Mouse (Mus musculus) heart, embryonic 16.5 days (tissue): ENCODE results near the gene Kncn. TPM values are rescaled to one million over a fixed set of nuclear protein-coding genes. Genes with fewer than 3 reads are reported as not detected.

Experiments used
- ATAC-seq: fragments of 200-750 bp; cut with Nextera tagmentation; replicated peaks from 2 replicates; pipeline ENCODE4 v1.8.0; 2017; ENCODE audit warnings: moderate number of reproducible peaks; ENCODE audit not compliant: insufficient read depth, low FRiP score; ENCODE audit errors: extremely low read depth
- H3K27ac ChIP-seq: fragments of 300-500 bp; sonication (generic); 2 replicates; pipeline ENCODE4 v1.5.1; 2014; ENCODE audit warnings: mild to moderate bottlenecking, low read length, control low read depth, moderate library complexity
- H3K27me3 ChIP-seq: fragments of 300-500 bp; sonication (generic); 2 replicates; pipeline ENCODE4 v1.6.1; 2014; ENCODE audit warnings: low read length, mixed read lengths; ENCODE audit not compliant: control insufficient read depth, insufficient read depth
- H3K36me3 ChIP-seq: fragments of 300-500 bp; sonication (generic); 2 replicates; pipeline ENCODE4 v1.6.1; 2014; ENCODE audit not compliant: control insufficient read depth, insufficient read depth
- H3K4me1 ChIP-seq: fragments of 300-500 bp; sonication (generic); 2 replicates; pipeline ENCODE4 v1.6.1; 2014; ENCODE audit warnings: low read length, mixed read lengths; ENCODE audit not compliant: control insufficient read depth, insufficient read depth
- H3K4me2 ChIP-seq: fragments of 300-500 bp; sonication (generic); 2 replicates; pipeline ENCODE4 v1.6.1; 2014; ENCODE audit warnings: low read depth, mild to moderate bottlenecking, control low read depth, low read length
- H3K4me3 ChIP-seq: fragments of 300-500 bp; sonication (generic); 2 replicates; pipeline ENCODE4 v1.5.1; 2014; ENCODE audit warnings: mild to moderate bottlenecking, control low read depth, low read length
- H3K9ac ChIP-seq: fragments of 300-500 bp; sonication (generic); 2 replicates; pipeline ENCODE4 v1.6.1; 2014; ENCODE audit warnings: low read length, control low read depth
- H3K9me3 ChIP-seq: fragments of 300-500 bp; sonication (generic); replicated peaks from 2 replicates; pipeline ENCODE4 v1.6.1; 2016; ENCODE audit warnings: low read length; ENCODE audit not compliant: control insufficient read depth
- WGBS: fragments of 180-500 bp; shearing (Covaris S2); extraction: QIAGEN DNeasy Blood & Tissue Kit; methylation state at CpG from one replicate; pipeline ENCODE4 v1.1.7; 2014; 5-methylcytosine and 5-hydroxymethylcytosine counted together
- polyA plus RNA-seq: library from polyadenylated mRNA; unstranded; fragments of >200 nt; fragmentation: Nextera tagmentation; extraction: Ambion mirVana; gene quantifications from 2 replicates; pipeline ENCODE4 v1.2.1, GENCODE M21; 2015

Kncn gene
- polyA plus RNA-seq, 1 experiment from 2014 or later = not detected

GRCm38 (mm10) chr4:115848990-115849677, 35.1 kb upstream of the Kncn start:
- Histone ChIP-seq H3K27me3 (no peaks in the 10 kb centered on the region), H3K9me3 (no peaks in the 10 kb centered on the region), H3K4me3 (no peak overlapping the region), H3K4me2 (no peak overlapping the region), H3K9ac (no peak overlapping the region), H3K27ac (no peak overlapping the region), H3K4me1 (peaks cover 14% of the 10 kb centered on the region), H3K36me3 (0 out of 2 replicates have a peak, but pooled peaks cover 2% of the 10 kb centered on the region)
- WGBS = 32% methylated on average over 8 of the region's 8 CpGs
- no peak; the same call in 1 of the 2 replicates for ATAC-seq

- no peaks in the 10 kb centered on the region for H3K9me3 ChIP-seq
- WGBS = 74% methylated on average over 2 of the region's 2 CpGs
- H3K4me3 ChIP-seq = no peak overlapping the region
- 0 out of 2 replicates have a peak, but pooled peaks cover 2% of the 10 kb centered on the region for H3K36me3 ChIP-seq
- no peak overlapping the region for H3K9ac ChIP-seq
- H3K4me1 ChIP-seq = peaks cover 14% of the 10 kb centered on the region
- no peaks in the 10 kb centered on the region for H3K27me3 ChIP-seq
- ATAC-seq = no peak
- H3K27ac ChIP-seq = no peak overlapping the region
- no peak overlapping the region for H3K4me2 ChIP-seq
These were observed 34.1 kb upstream of the Kncn start for GRCm38 (mm10) chr4:115850111-115850510.

DNA sequence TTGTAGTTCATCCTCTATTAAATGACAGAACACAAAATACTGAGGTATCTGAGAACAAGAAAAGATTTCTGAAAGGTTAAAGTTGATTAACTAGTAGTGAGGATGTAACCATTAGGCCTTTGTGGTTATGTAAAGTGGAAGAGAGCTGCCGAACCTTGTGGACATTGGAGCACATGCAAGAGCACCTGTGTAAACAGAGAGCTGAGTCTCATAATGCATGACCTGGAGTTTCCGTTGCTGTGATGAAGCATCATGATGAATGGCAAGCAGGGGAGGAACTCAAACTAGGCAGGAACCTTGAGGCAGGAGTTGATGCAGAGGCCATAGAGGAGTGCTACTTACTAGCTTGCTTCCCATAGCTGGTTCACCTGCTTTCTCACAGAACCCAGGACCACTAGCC, 33.6 kb upstream of the Kncn start:
- Histone ChIP-seq H3K36me3 (0 out of 2 replicates have a peak, but pooled peaks cover 2% of the 10 kb centered on the region), H3K4me3 (no peak overlapping the region), H3K9me3 (no peaks in the 10 kb centered on the region), H3K9ac (no peak overlapping the region), H3K4me2 (no peak overlapping the region), H3K27me3 (no peaks in the 10 kb centered on the region), H3K27ac (no peak overlapping the region), H3K4me1 (peaks cover 14% of the 10 kb centered on the region)
- ATAC-seq = no peak
- WGBS = 75% methylated on average over 2 of the region's 2 CpGs

DNA sequence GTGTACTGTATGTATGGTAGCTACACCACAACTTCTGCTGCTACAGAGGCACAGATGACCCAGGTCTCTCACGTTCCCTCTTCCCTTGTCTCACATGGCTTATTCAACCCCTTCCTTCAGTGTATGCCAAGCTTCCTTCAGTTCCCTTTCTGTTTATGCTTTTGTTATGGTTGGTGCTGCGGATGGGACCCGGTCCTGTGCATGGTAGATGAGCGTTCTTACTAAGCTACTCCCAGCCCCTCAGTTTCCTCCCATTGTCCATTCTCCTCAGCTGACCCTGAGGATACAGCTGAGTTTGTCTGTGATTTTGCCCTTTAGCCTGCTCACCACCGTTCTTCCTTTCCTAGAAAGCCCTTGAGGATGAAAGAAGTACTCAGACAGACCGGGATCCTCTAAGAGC, 32.6 kb upstream of the Kncn start:
- Histone ChIP-seq H3K36me3 (0 out of 2 replicates have a peak, but pooled peaks cover 2% of the 10 kb centered on the region), H3K27ac (no peak overlapping the region), H3K4me2 (no peak overlapping the region), H3K9ac (no peak overlapping the region), H3K9me3 (no peaks in the 10 kb centered on the region), H3K27me3 (no peaks in the 10 kb centered on the region), H3K4me3 (no peak overlapping the region), H3K4me1 (peaks cover 16% of the 10 kb centered on the region)
- WGBS = 69% methylated on average over 6 of the region's 6 CpGs
- ATAC-seq = no peak

DNA sequence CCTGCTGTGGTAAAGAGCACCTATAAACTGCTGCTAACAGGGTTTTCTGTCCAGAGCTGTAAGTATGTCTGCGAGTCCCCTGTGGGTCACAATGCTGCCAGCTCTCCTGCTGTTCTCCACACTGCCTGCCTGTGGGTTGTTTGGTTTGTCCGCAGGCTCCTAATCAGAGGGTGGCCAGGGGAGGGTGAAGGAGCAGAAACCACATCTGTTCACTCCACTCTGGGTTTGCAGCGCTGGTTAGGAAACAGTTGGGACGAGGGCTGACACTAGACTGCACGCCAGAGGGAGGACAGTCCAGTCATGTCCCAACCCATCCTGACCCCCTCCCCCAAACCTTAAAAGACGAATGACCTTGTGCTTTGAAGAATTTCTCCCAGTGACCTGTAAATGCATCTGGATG, 29.1 kb upstream of the Kncn start:
- Histone ChIP-seq H3K4me3 (no peak overlapping the region), H3K27ac (no peak overlapping the region), H3K36me3 (peaks cover 8% of the 10 kb centered on the region; the same call in 1 of the 2 replicates), H3K9ac (no peak overlapping the region), H3K4me2 (no peak overlapping the region), H3K4me1 (peaks cover 2% of the 10 kb centered on the region; the same call in 1 of the 2 replicates), H3K9me3 (no peaks in the 10 kb centered on the region), H3K27me3 (no peaks in the 10 kb centered on the region)
- no peak for ATAC-seq
- WGBS = 58% methylated on average over 6 of the region's 6 CpGs

DNA sequence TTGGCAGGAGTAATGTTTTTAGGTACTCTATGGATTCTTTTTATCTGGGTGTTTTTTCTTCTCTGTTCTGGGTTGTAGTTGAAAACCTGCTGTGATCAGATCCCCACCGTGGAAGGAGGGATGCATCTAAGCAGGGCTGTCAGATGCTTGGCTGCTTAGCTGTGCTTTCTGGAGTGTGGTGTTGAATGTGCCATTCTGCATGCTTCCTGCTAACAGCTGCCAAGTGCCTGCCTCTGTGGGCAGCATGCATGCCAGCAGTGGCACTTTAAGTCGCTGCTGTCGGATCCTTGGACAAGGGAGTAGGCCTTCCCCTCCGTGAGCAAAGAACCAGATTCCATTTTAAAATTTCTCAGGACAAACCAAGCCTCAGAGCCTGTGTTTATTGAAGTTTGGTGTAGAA, 28.6 kb upstream of the Kncn start:
- no peak overlapping the region for H3K27ac ChIP-seq
- WGBS = 58% methylated on average over 4 of the region's 4 CpGs

DNA sequence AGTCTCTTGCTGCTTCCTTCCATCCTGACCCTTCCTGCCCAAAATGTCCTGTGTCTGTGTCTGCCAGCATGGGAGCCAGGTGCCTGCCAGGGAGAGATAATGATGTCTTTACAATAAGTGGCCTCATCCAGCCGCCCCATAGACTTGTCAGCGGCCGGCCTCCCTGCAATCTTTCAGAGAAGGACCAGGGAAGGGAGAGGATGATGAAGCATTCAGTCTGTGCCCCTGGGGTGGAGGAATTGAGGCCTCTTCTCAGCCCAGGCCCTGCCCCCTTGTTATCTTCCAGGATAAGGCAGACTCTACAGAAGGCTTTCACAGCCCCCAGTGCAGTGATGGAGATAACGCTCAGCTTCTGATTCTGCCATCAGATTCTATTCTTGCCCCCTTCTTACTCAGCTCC, 27.9 kb upstream of the Kncn start:
- no peak for ATAC-seq
- Histone ChIP-seq H3K4me2 (no peak overlapping the region), H3K4me1 (peaks cover 2% of the 10 kb centered on the region; the same call in 1 of the 2 replicates), H3K27me3 (no peaks in the 10 kb centered on the region), H3K9ac (no peak overlapping the region), H3K4me3 (no peak overlapping the region), H3K27ac (no peak overlapping the region), H3K36me3 (peaks cover 17% of the 10 kb centered on the region), H3K9me3 (no peaks in the 10 kb centered on the region)
- 54% methylated on average over 4 of the region's 4 CpGs for WGBS

More for the DNA sequence above, 28.6 kb upstream of the Kncn start:
- Histone ChIP-seq H3K4me1 (peaks cover 2% of the 10 kb centered on the region; the same call in 1 of the 2 replicates), H3K4me3 (no peak overlapping the region), H3K9me3 (no peaks in the 10 kb centered on the region), H3K36me3 (peaks cover 13% of the 10 kb centered on the region), H3K9ac (no peak overlapping the region), H3K4me2 (no peak overlapping the region), H3K27me3 (no peaks in the 10 kb centered on the region)
- ATAC-seq = no peak

- no peak overlapping the region for H3K4me3 ChIP-seq
- H3K36me3 ChIP-seq = peaks cover 19% of the 10 kb centered on the region
- no peak overlapping the region for H3K4me2 ChIP-seq
- peaks cover 2% of the 10 kb centered on the region; the same call in 1 of the 2 replicates for H3K4me1 ChIP-seq
- ATAC-seq = no peak
- no peaks in the 10 kb centered on the region for H3K27me3 ChIP-seq
- 71% methylated on average over 9 of the region's 9 CpGs for WGBS
- H3K9me3 ChIP-seq = no peaks in the 10 kb centered on the region
- no peak overlapping the region for H3K9ac ChIP-seq
- H3K27ac ChIP-seq = no peak overlapping the region
These were observed 26.8 kb upstream of the Kncn start for GRCm38 (mm10) chr4:115857293-115857883.

DNA sequence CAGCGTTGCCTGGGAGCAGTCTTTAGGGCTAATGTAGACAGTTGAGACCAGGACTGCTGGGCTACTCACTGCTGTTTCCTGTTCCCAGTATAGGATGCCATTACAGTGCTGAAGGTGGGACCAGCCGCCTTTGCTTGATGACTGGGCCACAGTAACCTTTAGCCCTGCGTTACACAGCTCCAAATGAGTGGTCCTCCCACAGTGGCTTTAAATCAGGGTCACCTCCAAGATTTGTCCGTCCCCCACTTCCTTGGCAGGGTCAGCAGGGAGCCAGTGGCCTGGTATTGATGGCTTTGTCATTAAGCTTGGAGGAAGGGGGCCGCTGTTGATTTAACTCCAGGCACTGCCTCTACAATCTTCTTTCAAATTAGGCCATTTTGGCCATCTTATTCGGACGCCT, 20.8 kb upstream of the Kncn start:
- H3K4me3 ChIP-seq = no peak overlapping the region
- no peak overlapping the region for H3K9ac ChIP-seq
- H3K27me3 ChIP-seq = no peaks in the 10 kb centered on the region
- H3K36me3 ChIP-seq = peaks cover 22% of the 10 kb centered on the region
- H3K4me1 ChIP-seq = no peaks in the 10 kb centered on the region
- WGBS = 82% methylated on average over 7 of the region's 7 CpGs
- no peak overlapping the region for H3K27ac ChIP-seq
- H3K4me2 ChIP-seq = no peak overlapping the region
- ATAC-seq = no peak
- no peaks in the 10 kb centered on the region for H3K9me3 ChIP-seq
